Mouse (Mus musculus): ENCODE measurements at regions not wholly inside any gene's neighbourhood (a gene's known extent, or its start where the extent isn't known, plus 50 kb on each side); places are given as distances from the start of the nearest gene placed in this dataset.

GRCm38 (mm10) chr8:31749974-31750373, 1678.5 kb upstream of the 5930422O12Rik start:
- no peak for DNase-seq

GRCm38 (mm10) chr8:31750482-31751126, 1677.9 kb upstream of the 5930422O12Rik start:
- no peak for DNase-seq

- no peak for DNase-seq
Measured at GRCm38 (mm10) chr8:31755737-31756136, 1672.8 kb upstream of the 5930422O12Rik start.

- DNase-seq = no peak
Measured at GRCm38 (mm10) chr8:31762091-31762490, 1666.4 kb upstream of the 5930422O12Rik start.
